Mouse (Mus musculus): ENCODE results near the gene Wdfy3. TPM values are rescaled to one million over a fixed set of nuclear protein-coding genes. Genes with fewer than 3 reads are reported as not detected.

Wdfy3 gene
- total RNA-seq, 2 experiments from 2014 or later: 20.0 to 23.9 TPM

- no peak for TF ChIP-seq CTCF (IDR thresholded peaks at IDR 0.05)
- DNase-seq: no peak
- intact Hi-C loops (cut with DNase I): no loop called here
- Histone ChIP-seq H3K27ac (no peak overlapping the region), H3K4me3 (no peak overlapping the region)
Observed at GRCm38 (mm10) chr5:101876185-101876584, 193.5 kb downstream of the Wdfy3 start.

- intact Hi-C loops (cut with DNase I): no loop called here
- no peak overlapping the region for H3K27ac ChIP-seq
- TF ChIP-seq CTCF (IDR thresholded peaks at IDR 0.05): no peak
- H3K4me3 ChIP-seq: no peak overlapping the region
- DNase-seq: no peak
Observed at GRCm38 (mm10) chr5:101866722-101867121, 203.0 kb downstream of the Wdfy3 start.

DNA sequence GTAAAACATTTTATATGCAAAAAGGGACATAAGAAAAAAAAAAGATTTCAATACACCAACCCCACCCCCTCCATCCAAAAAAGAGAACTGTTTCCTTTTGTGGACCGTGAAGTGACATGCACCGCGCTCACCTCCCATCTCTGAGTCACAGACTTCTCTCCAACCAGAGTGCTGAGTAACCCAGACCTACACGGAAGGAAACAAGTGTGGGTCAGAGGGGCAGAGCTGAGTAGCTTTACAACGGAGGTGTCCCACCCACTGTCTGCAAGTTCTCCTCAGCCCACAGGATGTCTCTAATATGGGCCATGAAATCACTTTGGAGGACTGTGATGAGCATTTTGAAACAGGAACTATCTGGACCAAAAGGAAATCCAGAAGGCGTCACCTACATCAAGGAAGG is 205.8 kb downstream of the Wdfy3 start:
- H3K4me3 ChIP-seq: no peak overlapping the region
- intact Hi-C loops (cut with DNase I): no loop called here
- no peak for DNase-seq
- TF ChIP-seq CTCF (IDR thresholded peaks at IDR 0.05): no peak
- no peak overlapping the region for H3K27ac ChIP-seq

DNA sequence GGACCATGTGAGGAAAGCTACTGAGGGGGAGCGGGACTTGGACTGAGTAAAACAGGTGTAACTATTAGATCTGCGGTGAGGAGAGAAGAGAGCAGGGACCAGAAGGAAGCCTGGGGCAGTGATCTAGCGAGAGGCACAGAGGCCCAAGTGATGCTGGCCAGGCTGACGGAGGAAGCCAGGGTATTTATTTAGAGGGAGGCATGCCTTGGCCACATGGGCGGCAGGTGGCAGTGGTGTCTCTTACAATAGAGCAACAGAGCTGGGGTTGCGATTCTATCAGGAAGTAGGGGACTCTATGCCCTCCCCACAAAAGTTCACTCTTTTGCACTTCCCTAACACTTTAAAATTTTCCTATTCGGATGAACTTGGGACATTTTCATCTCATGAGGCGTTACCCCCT is 207.1 kb downstream of the Wdfy3 start:
- no peak for DNase-seq
- intact Hi-C loops (cut with DNase I): no loop called here
- H3K27ac ChIP-seq: no peak overlapping the region
- TF ChIP-seq CTCF (IDR thresholded peaks at IDR 0.05): no peak
- no peak overlapping the region for H3K4me3 ChIP-seq

GRCm38 (mm10) chr5:101861786-101862571 is 207.7 kb downstream of the Wdfy3 start:
- no peak for DNase-seq
- no peak overlapping the region for H3K4me3 ChIP-seq
- H3K27ac ChIP-seq: no peak overlapping the region
- TF ChIP-seq CTCF (IDR thresholded peaks at IDR 0.05): no peak
- intact Hi-C loops (cut with DNase I): no loop called here

DNA sequence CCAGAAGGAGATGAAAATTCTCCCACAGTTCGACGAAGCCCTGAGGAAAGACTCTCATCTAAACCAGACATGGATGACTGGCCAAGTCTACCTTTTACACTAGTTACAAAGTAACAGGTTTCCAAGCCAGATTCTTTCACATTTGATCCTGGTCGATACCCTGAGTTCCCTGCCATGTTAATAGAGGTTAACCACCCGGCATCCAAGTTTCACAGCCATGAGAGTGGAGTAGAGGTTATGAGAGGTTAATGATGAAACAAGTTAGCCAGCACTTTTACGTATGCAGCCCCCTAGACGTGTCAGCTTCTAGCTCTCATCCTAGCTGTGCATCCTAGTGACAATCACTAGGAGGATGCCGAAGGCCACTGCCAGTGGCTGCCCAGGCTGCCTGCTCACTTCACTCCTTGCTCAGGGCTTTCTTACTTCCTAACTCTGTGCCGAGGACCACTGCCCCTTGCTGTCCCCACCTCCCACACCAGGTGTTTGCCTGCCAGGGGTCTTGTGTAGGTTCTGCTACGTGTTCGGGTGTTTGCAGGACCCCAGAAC is 210.8 kb downstream of the Wdfy3 start:
- intact Hi-C loops (cut with DNase I): no loop called here
- DNase-seq: no peak
- no peak overlapping the region for H3K4me3 ChIP-seq
- no peak for TF ChIP-seq CTCF (IDR thresholded peaks at IDR 0.05)
- no peak overlapping the region for H3K27ac ChIP-seq

GRCm38 (mm10) chr5:101855475-101855874 is 214.2 kb downstream of the Wdfy3 start:
- Histone ChIP-seq H3K27ac (no peak overlapping the region), H3K4me3 (no peak overlapping the region)
- TF ChIP-seq CTCF (IDR thresholded peaks at IDR 0.05): no peak
- DNase-seq: no peak
- intact Hi-C loops (cut with DNase I): no loop called here

DNA sequence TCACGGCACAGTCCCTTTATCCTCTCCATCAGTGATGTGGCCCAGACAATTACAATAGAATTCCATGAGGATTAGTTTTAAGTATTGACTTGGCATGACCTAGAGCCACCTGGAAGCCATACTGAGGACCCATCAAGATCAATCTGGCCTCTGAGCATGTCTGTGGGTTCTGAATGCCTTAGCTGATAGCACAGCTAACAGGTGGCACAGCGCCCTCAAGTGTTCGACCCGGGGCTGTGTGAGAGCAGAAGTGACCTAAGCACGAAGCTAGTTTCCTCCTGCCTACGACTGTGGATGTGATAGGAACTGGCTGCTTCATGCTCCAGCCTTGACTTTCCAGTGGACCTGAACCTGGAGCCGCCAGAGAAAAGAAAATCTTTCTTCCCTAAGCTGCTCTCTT is 215.1 kb downstream of the Wdfy3 start:
- Histone ChIP-seq H3K4me3 (no peak overlapping the region), H3K27ac (no peak overlapping the region)
- intact Hi-C loops (cut with DNase I): no loop called here
- no peak for DNase-seq
- TF ChIP-seq CTCF (IDR thresholded peaks at IDR 0.05): peak; percentile 40

GRCm38 (mm10) chr5:101854100-101854499 is 215.6 kb downstream of the Wdfy3 start:
- Histone ChIP-seq H3K27ac (no peak overlapping the region), H3K4me3 (no peak overlapping the region)
- TF ChIP-seq CTCF (IDR thresholded peaks at IDR 0.05): no peak
- intact Hi-C loops (cut with DNase I): no loop called here
- no peak for DNase-seq

DNA sequence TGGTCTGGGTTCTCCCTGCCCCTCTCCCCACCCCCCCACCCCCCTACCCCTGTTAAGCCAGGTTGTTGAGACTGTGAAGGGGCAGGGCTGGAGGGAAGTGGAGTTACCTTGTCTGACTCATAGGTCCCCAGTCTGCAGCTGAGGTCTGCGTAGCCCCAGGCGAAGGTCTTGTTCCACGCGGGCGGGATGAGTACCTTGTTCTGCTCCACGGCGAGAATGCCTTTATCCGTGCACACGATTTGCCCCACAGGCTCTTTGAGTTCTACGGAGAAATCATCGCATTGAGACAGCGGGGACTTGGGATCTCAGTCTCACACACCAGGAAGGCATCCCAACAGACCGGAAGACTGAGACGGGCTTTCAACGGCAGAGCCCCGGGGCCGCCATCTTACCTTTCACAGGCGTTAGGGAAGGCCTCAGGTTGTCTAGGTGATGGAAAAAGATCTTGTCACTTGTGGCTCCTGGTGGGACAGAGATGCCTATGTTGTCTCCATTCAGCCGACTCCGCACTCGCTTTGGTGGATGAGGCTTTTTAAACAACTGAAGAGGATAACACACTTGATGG is 217.5 kb downstream of the Wdfy3 start:
- H3K27ac ChIP-seq: no peak overlapping the region
- intact Hi-C loops (cut with DNase I): no loop called here
- DNase-seq: no peak
- no peak overlapping the region for H3K4me3 ChIP-seq
- TF ChIP-seq CTCF (IDR thresholded peaks at IDR 0.05): no peak

DNA sequence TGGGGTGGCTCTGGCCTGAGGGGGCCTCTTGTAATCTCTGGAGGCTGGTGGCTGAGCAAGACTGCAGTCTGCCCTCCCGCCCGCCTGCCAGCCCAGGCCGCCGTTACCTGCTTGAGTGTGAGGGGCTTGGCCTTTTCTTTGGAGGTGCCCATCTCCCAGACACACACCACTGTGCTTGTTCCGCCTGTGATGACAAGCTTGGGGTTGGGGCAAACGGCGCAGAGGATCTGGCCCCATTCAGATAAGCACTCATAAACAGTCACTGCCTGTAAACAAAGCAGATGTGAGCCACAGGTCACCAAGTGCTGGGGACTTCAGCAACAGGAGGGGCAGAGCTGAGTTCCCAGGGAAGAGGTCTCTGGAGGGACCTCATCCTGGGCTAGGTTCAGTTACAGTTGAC is 218.6 kb downstream of the Wdfy3 start:
- TF ChIP-seq CTCF (IDR thresholded peaks at IDR 0.05): no peak
- intact Hi-C loops (cut with DNase I): no loop called here
- H3K27ac ChIP-seq: no peak overlapping the region
- DNase-seq: no peak
- H3K4me3 ChIP-seq: no peak overlapping the region

DNA sequence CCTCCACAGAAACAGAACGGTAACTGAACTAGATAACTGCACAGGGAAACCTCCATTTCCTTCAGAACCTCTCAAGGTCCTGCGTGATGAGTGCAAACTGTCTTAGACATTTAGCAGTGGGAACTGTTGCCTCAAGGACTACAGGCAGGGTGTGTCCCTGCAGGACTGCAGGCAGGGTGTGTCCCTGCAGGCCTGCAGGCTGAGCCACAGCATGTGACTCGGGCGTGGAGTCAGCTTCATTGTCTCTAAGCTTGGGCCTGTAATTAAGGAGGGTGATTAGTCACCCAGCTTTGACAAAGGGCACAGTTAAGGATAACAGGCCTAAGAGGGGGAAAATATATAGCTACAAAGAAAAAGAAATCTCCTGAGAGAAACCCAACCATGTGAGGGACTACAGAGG is 222.0 kb downstream of the Wdfy3 start:
- intact Hi-C loops (cut with DNase I): no loop called here

GRCm38 (mm10) chr5:101847323-101847722 is 222.4 kb downstream of the Wdfy3 start:
- H3K27ac ChIP-seq: no peak overlapping the region
- no peak for TF ChIP-seq CTCF (IDR thresholded peaks at IDR 0.05)
- DNase-seq: no peak
- H3K4me3 ChIP-seq: no peak overlapping the region
- intact Hi-C loops (cut with DNase I): no loop called here

More for the DNA sequence above, 222.0 kb downstream of the Wdfy3 start:
- Histone ChIP-seq H3K27ac (no peak overlapping the region), H3K4me3 (no peak overlapping the region)
- no peak for DNase-seq
- no peak for TF ChIP-seq CTCF (IDR thresholded peaks at IDR 0.05)

DNA sequence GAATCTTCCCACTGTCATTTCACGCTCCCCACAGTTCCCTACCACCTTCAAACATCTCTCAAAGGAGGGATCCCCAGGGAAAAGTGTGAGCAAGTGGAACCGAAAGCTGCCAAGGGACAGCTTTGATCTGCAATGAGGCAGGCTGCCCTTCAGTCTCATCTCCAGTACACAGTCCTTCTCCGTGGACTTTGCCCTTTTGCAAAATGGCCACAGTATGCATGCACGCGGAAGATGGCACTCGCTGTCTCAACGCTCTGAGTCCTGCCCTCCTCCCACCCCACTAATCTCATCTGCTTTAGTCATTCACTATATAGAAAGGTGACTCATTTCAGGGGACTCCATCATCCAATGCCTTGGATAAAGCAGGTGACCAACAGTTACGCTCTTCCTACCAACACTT is 223.8 kb downstream of the Wdfy3 start:
- Histone ChIP-seq H3K27ac (no peak overlapping the region), H3K4me3 (no peak overlapping the region)
- intact Hi-C loops (cut with DNase I): no loop called here
- TF ChIP-seq CTCF (IDR thresholded peaks at IDR 0.05): no peak
- no peak for DNase-seq
